Mouse (Mus musculus) ES-Bruce4 (cell line): ENCODE data around the gene Fv1. TPM values are rescaled to one million over a fixed set of nuclear protein-coding genes. Genes with fewer than 3 reads are reported as not detected.
"Not testable (repeated sequence)": the region's sequence is repeated elsewhere in the genome, so short reads cannot be mapped to it uniquely, and the experiment has no call there.

ENCODE experiments used
- H3K27ac ChIP-seq: 2 replicates; pipeline ENCODE4 v1.5.1; 2012; ENCODE audit warnings: low read length, inconsistent platforms; ENCODE audit not compliant: insufficient read depth
- H3K27me3 ChIP-seq: 2 replicates; pipeline ENCODE4 v1.6.1; 2012; ENCODE audit warnings: mild to moderate bottlenecking, low read length, inconsistent platforms; ENCODE audit not compliant: control insufficient read depth, poor library complexity, insufficient read depth, severe bottlenecking
- H3K36me3 ChIP-seq: 2 replicates; pipeline ENCODE4 v1.6.1; 2012; ENCODE audit warnings: inconsistent platforms, mild to moderate bottlenecking, low read length, moderate library complexity; ENCODE audit not compliant: control insufficient read depth, poor library complexity, insufficient read depth, severe bottlenecking
- H3K4me1 ChIP-seq: one replicate; pipeline ENCODE4 v1.8.1; 2011; ENCODE audit warnings: low read length; ENCODE audit not compliant: control insufficient read depth, insufficient read depth
- H3K4me3 ChIP-seq: 2 replicates; pipeline ENCODE4 v1.5.1; 2011; ENCODE audit warnings: low read depth, mild to moderate bottlenecking, low read length
- H3K9ac ChIP-seq: 2 replicates; pipeline ENCODE4 v1.6.1; 2012; ENCODE audit warnings: low read depth, mild to moderate bottlenecking, inconsistent platforms; ENCODE audit not compliant: poor library complexity, severe bottlenecking
- H3K9me3 ChIP-seq: replicated peaks from 2 replicates; pipeline ENCODE4 v1.6.1; 2012; ENCODE audit warnings: mild to moderate bottlenecking, low read length, inconsistent platforms; ENCODE audit not compliant: control insufficient read depth, poor library complexity, insufficient read depth, severe bottlenecking
- CTCF ChIP-seq: IDR thresholded peaks from one replicate; pipeline ENCODE4 v1.8.1; 2011; ENCODE audit warnings: low read depth, low read length
- EP300 ChIP-seq: IDR thresholded peaks from 2 replicates; pipeline ENCODE4 v1.6.1; 2011; ENCODE audit warnings: low read depth, low read length; ENCODE audit not compliant: insufficient read depth
- POLR2A ChIP-seq: IDR thresholded peaks from one replicate; pipeline ENCODE4 v1.8.1; 2011; ENCODE audit warnings: low read length; ENCODE audit not compliant: insufficient read depth
- polyA plus RNA-seq: library from polyadenylated mRNA; stranded (reverse); fragments of >200 nt; gene quantifications from 2 replicates; pipeline ENCODE4 v1.2.4, GENCODE M21; 2011; ENCODE audit warnings: low read depth; ENCODE audit not compliant: missing spikeins, insufficient read depth, insufficient read length

Gene Fv1
- polyA plus RNA-seq, 1 experiment, result 12.6 TPM

- TF ChIP-seq EP300, result no peak
- no peak for TF ChIP-seq CTCF
- TF ChIP-seq POLR2A, result no peak
- Histone ChIP-seq H3K9ac (peak within 1 kb of the TSS; percentile 59), H3K36me3 (0 out of 2 replicates have a peak, but pooled peaks cover 1% of the 10 kb centered on the region), H3K9me3 (no peaks in the 10 kb centered on the region; the same call in 1 of the 2 replicates), H3K4me1 (no peaks in the 10 kb centered on the region), H3K27ac (no peak within 1 kb of the TSS), H3K27me3 (no peaks in the 10 kb centered on the region), H3K4me3 (peak within 1 kb of the TSS; percentile 99)
Measured at GRCm38 (mm10) chr4:147847614-147848583, 20.9 kb upstream of the Fv1 start, which contains the start of gene Zfp933. TSS of gene Zfp933 (minus strand) at chr4:147848366.

GRCm38 (mm10) chr4:147848584-147848991 lies 20.2 kb upstream of the Fv1 start:
- H3K36me3 ChIP-seq, result no peaks in the 10 kb centered on the region
- TF ChIP-seq POLR2A (no peak), CTCF (no peak), EP300 (no peak)
- H3K4me3 ChIP-seq, result peak overlapping the region; percentile 99
- H3K9ac ChIP-seq, result peak overlapping the region; percentile 59
- no peaks in the 10 kb centered on the region for H3K4me1 ChIP-seq
- H3K9me3 ChIP-seq, result no peaks in the 10 kb centered on the region
- H3K27me3 ChIP-seq, result no peaks in the 10 kb centered on the region
- H3K27ac ChIP-seq, result no peak overlapping the region

DNA sequence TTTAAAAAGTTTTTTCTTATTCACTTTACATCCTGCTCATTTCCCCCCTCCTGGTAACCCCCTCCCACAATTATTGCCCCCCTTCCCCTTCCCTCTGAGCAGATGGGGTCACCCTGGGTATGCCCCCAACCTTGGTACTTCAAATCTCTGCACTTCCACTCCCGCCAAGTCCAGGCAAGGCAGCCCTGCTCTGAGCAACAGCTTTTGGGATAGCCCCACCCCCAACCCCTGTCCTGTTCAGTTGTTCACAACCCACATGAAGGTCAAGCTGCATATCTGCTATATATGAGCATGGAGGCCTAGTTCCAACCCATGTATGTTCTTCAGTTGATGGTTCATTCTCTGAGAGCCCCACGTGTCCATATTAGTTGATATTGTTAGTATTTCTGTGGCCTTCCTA lies 18.0 kb upstream of the Fv1 start:
- no peaks in the 10 kb centered on the region for H3K4me1 ChIP-seq
- no peak overlapping the region for H3K4me3 ChIP-seq
- H3K9ac ChIP-seq, result no peak overlapping the region
- no peaks in the 10 kb centered on the region for H3K27me3 ChIP-seq
- H3K9me3 ChIP-seq, result no peaks in the 10 kb centered on the region
- no peak overlapping the region for H3K27ac ChIP-seq
- TF ChIP-seq EP300 (no peak), CTCF (no peak), POLR2A (no peak)
- H3K36me3 ChIP-seq, result no peaks in the 10 kb centered on the region

- Histone ChIP-seq H3K4me1 (peaks cover 2% of the 10 kb centered on the region), H3K27me3 (no peaks in the 10 kb centered on the region), H3K9me3 (no peaks in the 10 kb centered on the region), H3K27ac (no peak overlapping the region), H3K9ac (no peak overlapping the region), H3K4me3 (no peak overlapping the region), H3K36me3 (peaks cover 42% of the 10 kb centered on the region)
- TF ChIP-seq CTCF (no peak), POLR2A (no peak), EP300 (no peak)
Measured at GRCm38 (mm10) chr4:147862051-147862450, 6.7 kb upstream of the Fv1 start.

- H3K9me3 ChIP-seq, result no peaks in the 10 kb centered on the region
- no peaks in the 10 kb centered on the region for H3K4me1 ChIP-seq
- H3K9ac ChIP-seq, result no peak overlapping the region
- peaks cover 42% of the 10 kb centered on the region for H3K36me3 ChIP-seq
- no peaks in the 10 kb centered on the region for H3K27me3 ChIP-seq
- H3K27ac ChIP-seq, result no peak overlapping the region
- no peak overlapping the region for H3K4me3 ChIP-seq
- no peak for TF ChIP-seq EP300
- no peak for TF ChIP-seq CTCF
- no peak for TF ChIP-seq POLR2A
Measured at GRCm38 (mm10) chr4:147865651-147866050, 3.1 kb upstream of the Fv1 start.

DNA sequence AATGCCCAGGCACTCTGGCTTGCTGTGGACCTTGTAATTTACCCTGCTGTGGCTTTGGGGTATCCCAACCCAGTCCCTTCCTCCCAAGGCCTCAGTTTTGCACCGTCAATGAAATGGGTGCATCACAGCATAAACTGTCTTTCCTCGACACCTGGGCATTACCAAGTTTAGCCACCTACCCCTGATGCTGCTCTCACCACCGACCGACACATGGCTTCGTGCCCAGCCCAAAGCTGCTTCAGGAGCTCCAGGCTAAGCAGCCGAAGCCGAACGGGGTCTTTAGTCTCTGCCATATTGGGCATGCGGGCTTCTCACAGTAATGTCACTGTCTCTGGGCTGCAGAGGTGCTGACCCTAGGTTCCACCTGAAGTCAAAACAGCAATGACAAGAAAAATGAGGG lies 2.7 kb upstream of the Fv1 start:
- Histone ChIP-seq H3K27ac (no peak overlapping the region), H3K36me3 (peaks cover 38% of the 10 kb centered on the region), H3K9ac (no peak overlapping the region), H3K27me3 (no peaks in the 10 kb centered on the region), H3K4me1 (no peaks in the 10 kb centered on the region), H3K9me3 (no peaks in the 10 kb centered on the region), H3K4me3 (no peak overlapping the region)
- TF ChIP-seq POLR2A (no peak), EP300 (no peak), CTCF (no peak)

GRCm38 (mm10) chr4:147866793-147867192 lies 2.0 kb upstream of the Fv1 start:
- H3K4me3 ChIP-seq, H3K27me3 ChIP-seq: not testable (repeated sequence)
- H3K36me3 ChIP-seq, result peaks cover 30% of the 10 kb centered on the region

More at GRCm38 (mm10) chr4:147866793-147867192, 2.0 kb upstream of the Fv1 start:
- H3K9ac ChIP-seq, H3K4me1 ChIP-seq, H3K9me3 ChIP-seq, H3K27ac ChIP-seq: not testable (repeated sequence)
